Mouse (Mus musculus) kidney, adult 11 months (tissue): ENCODE measurements around the gene Man2a2.

Experiments
- DNase-seq: peaks from one replicate; pipeline ENCODE4 v3.0.0; 2022

Man2a2 gene

DNA sequence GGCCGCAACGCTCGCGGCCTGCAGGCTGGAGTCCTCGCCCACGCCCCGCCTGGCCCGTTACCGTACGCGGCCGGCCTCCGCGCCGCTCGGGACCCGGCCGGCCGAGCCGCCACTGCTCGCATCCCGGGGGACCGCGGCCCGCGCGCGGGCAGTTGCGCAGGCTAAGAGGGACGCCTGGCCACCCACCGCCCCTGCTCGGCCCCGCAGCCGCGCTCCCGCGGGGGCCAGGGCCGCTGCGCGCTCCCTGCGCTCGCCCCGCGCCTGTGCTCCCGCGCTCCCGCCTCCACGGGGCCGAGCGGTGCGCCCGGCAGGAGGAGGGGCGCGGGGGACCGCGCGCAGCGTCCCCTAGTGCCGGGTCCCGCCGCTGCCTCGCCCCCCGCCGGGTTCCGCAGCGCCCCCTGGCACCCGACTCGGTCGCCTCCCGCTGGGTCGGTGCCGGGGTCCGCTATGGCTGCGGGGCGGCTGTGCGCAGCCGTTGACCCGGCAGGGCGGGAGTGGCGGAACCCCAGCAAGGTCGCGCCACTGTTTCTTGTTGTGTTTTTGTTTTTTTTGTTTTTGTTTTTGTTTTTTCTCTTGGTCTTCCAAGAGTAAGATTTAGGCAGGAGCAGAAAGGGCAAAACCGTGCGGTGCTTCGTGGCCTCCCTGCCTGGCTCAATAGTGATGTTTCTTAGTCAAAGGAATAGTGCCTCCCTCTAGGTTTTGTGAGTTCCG is at the start of gene Man2a2:
TSS of gene Man2a2 (minus strand) at position 335 of the 711 bp plus-strand sequence.
- DNase-seq: peak; percentile 39

DNA sequence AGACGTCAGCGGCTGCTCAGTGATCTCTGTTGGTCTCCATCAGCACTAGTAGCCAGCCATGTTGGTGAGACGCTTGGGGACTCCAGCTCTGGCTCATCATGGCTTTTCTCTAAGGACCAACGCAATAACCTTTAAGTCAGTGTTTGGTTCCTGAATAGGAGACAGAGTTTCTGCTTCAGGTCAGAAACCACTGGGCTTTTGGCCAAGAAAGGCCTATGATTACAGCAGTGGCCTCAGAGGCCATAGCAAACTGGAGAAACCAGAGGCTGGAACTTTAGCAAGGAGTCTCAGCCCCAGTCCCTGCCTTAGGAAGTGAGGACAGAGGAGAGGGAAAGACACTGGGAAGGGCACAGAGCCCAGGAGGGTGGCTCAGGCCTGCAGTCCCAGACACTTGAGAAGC is 49.4 kb upstream of the Man2a2 start:
- no peak for DNase-seq

DNA sequence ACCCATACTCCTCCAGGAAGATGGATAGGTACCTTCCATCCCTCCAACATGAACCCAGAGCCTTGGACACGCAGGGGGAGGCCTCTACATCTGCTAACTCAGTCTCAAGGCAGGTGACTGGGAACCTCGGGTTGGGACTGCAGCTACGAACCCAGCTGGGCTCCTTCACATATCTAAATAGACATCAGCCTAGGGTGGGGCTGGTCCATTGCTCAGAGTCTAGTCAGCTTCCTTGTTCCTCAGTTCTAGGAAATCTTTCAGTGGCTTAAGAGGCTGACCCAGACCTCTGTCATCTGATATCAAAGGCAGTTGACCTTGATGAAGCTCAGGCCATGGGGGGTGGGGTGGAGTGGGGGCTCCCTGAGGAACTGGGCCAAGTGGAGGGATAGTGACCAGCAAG is 48.1 kb upstream of the Man2a2 start:
- DNase-seq: no peak

DNA sequence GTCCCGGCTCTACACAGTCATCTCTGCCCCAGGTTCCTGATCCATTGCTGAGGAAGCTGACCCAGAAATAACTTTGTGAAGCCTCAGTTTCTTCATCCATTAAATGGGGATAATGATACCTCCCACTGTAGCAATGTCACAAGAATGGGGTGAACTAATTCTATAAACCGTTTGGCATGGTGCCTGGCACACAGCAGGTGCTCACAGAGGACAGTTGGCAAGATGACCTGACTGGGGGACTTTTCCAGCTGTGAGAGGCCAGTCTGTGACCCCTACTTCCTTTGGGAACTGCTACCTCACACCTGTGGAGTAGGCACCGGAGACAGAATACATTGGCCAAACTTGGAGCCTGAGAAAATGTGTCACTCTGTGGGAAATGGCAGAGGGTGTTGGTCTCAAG is 46.9 kb upstream of the Man2a2 start:
- DNase-seq: no peak

DNA sequence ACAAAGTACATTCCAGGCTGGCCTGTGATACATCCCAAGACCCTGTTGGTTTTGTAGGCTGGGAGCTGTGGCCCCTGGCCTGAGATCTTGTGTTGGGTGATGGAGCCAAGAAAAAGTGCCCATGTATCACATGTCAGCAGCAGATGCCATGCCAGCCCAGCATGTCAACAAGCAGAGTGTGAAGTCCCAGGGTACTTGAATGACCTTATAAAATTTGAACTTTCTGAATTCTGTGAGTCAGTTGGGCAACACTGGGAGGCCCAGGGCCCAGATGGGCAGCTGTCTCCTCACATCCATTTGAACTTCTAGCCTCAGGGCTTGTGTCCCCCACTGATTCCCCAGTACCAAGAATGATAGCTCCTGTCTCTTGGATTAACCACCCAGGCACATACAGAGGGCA is 46.4 kb upstream of the Man2a2 start:
- DNase-seq: no peak

DNA sequence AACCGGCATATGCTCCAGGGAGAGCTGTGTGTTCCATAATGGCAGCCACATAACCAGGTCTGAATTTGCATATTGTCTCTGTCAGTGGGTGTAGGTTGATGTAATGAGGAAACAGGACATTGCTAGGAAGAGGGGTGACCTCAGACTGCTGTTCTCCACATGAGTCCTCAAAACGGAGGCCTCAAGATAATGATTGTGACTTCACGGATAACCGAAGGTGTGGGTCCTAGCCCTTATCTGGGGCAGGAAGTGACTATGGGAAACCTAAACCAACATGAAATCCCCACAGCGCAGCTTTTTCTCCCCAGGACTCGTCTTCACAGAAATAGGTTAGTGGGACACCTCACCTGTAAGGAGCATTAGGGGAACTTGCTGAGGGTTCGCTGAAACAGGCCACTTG is 45.8 kb upstream of the Man2a2 start:
- DNase-seq: no peak

DNA sequence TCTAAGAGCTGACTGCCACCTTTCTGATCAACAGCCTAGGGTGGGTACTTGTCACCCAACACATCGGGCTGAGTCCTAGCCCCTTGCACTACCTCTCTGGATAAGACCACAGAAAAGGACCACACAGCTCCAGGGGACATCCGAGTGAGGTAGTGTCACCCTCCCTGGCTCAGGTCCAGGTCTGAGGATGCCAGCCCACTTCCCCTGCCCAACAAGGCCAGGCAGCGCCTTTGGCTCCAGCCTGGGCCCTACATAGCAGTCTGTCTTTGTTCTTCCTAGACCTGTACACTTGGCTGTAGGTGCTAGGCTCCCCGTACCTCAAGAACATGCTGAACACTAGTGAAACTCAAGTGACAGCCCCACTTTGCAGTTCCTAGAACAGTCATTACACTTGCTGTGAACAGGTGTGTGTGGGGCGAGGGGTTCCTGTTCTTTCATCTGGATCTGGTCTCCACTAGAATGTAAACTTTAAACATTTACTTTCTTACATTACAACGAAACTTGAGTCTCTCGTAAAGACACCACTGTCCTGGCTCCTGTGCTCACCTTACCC is 43.2 kb upstream of the Man2a2 start:
- DNase-seq: no peak

DNA sequence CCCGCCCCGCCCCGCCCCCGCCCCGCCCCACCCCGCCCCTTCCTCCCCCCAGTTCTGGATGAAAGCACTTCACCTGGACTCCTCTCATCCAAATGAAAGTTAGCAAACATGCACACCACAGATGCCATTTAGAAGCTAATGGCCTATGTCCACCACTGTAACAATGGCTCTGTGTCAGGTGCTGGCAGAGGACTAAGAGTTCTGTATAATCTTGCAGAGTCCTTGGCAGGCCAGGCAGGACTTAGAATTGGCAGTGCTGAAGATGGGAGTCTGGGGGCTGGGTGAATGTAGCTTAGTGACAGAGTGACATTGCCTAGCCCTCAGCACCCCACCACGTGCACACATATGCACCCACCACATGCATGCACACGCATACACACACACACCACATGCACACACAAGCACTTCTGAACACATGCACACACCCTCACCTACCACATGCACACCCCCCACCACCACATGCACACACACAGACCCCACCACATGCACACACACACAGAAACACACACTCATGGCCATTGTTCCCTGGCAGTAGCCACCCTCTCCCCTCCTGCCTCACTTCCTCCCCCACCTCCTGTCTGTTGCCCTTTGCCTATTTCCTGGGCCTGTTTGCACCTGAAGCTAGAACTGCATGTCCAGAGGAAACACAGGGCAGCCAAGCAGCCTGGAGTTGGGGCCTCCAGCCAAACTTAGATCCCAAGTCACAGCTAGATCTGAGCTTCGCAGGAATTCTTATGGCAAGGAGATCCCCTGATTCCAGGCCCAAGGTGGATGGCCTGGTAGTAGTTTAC is 42.5 kb upstream of the Man2a2 start:
- DNase-seq: no peak

DNA sequence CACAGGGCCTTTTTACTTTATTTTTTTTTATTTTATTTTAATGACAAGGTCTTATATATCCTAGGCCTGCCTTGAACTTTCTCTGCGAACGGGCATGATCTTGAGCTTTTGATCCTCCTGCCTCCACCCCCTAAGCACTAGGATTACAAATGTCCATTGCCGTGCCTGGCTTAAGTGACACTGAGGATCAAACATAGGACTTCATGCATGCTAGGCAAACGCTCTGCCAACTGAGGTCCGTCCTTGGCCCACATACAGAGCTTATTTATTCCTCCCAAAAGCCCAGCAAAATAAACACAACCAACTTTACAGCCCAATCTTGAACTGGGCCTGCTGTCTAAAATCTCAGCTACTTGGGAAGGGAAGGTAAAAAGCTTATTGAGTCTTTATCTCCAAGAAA is 41.6 kb upstream of the Man2a2 start:
- no peak for DNase-seq

DNA sequence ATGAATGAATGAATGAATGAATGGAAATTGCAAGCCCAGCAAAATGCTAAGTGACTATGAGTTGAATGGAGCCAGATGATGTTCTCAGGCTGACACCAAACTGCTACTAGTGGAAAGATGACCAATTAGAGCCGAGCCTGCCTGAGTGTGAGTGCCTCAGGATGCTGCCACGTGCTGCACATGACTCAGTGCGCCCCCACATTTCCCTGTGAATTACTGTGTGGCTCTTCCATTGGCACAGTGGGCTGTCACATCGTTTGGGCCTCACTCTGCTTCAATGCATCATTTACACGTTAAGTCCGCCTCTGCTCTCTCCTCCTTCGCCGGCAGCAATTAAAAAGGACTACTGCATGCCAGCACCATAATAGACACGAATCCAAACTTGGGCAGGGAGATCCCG is 41.1 kb upstream of the Man2a2 start:
- DNase-seq: no peak

DNA sequence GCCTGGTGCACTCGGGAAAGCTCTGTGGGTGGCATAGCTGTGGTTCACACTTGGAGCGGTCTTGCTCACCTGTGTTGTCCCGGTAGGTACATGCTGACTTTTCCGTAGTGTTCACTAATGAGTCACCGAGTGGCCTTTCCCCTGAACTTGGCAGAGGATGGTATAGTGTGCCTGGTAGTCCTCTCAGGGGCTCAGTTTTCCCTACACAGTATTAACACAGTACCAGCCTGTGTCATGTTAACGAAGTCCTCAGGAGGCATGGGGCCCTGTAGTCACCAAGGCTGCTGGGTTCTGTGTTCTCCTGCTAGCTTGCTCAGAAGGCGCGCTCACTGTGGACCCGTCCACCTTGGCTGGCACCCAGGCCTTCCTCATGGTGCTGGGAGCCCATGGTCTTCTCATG is 39.2 kb upstream of the Man2a2 start:
- no peak for DNase-seq

DNA sequence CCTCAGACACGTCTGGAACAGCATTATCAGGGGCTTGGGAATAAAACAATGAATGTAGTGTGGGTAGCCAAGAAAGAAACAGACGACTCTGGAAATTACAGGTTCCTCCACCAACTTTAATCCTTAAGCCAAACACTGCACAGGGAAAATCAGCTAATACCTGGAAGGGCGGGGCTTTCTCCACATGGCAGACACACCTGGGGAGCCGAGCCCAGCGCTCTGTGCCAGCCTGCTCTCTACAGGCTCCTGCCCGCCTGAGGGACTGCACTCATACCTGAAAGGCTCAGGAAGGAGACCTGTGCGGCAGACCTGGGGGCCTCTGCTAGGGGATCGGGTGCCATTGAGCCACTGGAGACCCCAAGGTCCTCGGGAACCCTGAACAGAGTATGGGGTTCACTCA is 36.5 kb upstream of the Man2a2 start:
- no peak for DNase-seq

DNA sequence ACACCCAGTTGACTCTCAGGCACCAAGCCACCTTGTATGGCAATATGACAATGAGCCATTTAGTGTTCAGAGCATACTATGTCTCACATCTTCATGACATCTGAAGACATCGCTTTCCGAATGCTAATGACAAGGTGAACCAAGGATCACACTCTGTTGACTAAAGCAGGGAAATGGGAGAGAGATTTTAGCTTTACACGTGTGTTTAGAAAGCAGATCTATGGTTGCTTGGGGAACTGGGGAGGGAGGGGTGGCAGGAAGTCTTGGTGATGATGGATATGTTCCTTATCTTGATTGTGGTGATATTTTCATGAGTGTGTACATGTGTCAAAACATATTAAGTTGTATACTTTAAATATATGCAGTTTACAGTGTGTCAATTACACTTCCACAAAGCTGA is 35.0 kb upstream of the Man2a2 start:
- no peak for DNase-seq

DNA sequence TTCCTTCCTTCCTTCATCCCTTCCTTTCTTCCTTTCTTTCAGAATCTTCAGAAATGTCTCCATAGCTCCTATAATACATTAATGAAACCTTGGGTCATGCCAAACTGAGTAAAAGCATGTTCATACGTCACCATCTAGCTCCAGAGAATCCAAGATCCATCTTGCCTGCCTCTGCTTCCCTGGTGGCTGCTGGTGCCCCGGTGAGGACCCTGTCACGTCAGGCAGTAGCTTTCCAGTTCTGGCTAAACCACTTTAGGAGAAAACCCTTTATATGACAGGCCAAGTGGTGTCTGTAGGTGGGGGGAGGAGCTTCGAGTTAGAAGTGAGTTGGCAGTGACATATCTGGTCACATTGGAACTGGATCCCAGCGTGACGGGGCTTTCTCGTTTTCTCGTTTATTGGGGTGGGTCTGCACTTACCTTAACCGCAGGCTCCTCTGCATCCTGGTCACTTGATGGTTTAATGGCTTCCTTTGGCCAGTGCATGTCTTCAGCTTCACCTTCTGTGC is 34.1 kb upstream of the Man2a2 start, which contains the start of gene Furin:
TSS of gene Furin (minus strand) at position 249 of the 508 bp plus-strand sequence.
- no peak for DNase-seq

DNA sequence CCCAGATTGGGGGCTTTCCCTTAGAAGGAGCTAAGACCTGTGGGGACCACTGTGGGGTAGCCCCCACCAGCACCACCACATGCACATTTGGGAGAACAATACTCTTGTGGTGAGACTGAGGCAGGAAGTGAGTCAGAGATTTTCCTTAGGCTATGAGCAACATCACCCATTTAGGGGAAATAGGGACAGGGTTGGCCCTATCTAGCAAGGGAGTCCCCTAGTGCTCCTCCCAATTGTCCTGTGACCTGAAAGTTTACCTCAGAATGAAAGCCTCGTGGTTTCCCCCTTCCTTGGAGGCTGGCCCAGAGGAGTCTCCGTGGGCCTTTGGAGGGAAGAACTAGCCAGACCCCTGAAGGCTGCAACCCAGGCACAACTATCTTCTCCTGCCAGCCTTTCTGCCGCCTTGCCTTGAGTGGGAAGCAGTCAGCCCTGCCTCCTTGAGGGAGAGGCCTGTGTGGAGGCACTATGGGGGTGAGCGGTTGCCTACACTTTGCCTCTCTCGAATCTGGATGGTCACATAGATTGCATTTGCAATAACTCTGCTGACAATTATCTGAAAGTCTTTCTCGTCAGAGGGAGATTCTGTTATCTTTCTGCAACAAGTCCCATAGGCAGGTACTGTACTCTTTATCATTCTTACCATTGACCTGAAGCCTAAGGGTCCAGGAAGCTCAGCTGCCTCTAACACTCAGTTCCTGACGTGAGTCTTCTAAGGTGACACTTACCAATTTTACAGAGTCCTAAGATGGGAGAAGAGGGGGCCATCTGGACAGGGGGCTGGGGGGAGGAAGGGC is 33.1 kb upstream of the Man2a2 start:
- DNase-seq: no peak

DNA sequence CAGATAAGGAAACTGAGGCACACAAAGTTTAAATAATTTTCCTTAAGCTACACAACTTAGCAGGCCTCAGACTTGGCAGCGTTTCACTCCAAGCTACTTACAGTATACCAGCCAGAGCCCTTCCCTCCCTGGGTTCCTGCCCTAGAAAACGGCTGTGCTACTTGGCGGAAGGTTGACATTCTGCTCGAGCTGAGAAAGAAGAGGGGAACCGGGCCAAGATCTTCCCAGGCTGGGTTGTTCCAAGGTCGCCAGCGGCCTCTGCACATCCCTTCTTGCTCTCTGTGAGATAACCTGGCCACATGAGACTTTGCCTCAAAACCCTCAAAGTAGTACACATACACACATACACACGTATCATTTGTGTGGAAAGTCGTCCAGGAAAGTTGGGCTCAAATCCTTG is 32.4 kb upstream of the Man2a2 start:
- peak; percentile 77 for DNase-seq

DNA sequence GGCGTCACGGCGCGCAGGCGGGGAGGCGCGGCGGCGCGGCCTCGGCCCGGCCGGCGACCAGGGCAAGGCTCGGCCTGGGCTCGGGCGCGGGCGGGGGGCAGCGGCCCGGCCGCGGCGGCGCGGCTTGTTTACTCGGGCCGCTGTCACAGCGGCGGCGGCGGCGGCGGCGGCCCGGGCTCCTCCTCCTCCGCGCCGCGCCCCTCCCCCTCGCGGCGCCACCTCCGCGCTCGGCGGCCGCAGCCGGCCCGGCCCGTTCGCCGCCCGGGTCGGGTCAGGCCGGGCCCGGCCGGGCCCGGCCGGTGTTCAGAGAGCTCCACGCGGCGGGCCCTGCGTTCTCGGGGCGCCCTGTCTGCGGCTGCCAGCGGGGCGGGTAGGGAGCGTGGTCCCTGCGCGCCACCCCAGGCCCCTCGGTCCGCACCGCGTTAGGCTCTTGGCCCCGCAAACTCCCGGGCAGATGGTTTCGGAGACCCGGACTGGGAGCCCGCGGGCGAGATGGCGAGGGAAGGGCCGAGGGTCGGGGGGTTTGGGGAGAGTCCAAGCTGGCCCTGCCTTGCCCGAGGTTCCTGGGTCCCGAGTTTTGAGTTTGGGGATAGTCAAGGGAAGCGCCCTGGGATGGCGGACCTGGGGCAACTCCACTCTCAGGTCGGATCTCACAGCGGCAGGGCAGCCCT is 31.6 kb upstream of the Man2a2 start:
- peak; percentile 57 for DNase-seq

DNA sequence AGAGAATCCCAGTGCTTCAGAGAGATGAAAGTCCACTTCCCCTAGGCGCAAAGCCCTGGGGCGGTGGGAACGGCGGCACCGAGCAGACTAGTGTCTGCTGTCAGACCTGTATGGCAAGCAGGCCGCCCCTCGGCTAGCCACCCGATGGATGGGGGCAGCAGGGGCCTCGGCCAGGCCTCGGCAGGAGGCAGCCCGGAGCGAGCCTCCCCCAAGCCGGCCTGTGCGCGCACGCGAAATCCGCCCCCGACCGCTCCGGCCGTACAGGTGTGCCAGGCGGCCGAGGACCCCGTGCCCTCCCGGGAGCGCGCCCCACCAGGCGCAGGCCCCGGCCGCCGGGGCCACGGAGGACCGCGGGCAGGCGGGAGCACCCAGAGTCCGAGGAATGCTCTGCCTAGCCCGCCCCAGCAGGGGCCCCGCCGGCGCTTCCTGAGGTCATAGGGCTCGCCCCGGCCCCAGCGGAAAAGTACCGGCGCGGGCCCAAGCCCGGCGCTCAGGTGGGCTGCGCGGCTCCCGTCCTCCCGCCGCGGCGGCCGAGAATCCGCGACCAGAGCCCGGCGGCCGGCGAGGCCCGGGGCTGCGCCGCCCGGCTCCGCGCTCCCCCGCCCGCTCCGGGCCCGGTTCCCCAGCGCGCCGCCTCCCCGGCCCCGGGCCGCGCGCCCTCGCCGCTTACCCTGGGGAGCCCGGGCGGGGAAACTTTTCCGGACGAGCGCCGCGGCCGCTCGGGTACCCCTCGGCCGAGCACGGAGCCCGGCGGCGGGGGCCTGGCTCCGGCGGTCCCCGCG is 30.9 kb upstream of the Man2a2 start:
- peak; percentile 73 for DNase-seq

DNA sequence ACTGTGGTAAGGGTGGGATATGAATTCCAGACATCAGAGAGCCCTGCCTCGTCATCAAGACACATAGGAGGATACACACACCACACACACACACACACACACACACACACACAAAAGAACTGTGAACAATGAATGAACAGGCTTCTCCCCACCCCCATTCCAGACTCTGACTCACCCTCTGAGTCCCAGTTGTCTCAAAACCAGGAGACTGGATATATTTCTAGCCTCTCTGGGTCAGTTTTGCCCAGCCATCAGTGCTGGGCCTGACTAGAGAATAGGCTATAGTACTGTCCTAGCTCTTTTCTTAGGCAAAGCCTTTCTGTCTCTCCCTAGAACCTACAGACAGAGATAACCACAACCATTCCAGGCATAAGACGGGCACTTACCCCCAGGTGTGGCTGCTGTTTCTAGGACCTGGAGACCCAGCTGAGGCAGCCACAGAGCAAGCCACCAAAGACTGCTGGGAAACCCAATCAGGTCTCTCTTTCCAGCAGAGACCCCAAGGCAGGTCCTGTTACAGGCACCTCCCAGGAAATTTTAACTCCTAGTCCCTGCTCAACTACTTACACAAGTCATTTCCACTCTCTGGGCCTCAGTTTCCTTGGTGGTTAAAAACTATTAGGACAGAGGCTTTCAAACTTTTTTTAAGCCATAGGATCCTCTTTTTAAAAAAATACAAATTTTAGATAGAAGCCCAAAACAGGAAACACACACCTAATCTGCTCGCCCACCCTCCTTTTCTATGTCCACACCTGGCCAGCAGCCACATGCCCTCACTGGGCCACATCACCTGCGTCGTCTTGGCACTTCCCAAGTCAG is 30.1 kb upstream of the Man2a2 start:
- no peak for DNase-seq

DNA sequence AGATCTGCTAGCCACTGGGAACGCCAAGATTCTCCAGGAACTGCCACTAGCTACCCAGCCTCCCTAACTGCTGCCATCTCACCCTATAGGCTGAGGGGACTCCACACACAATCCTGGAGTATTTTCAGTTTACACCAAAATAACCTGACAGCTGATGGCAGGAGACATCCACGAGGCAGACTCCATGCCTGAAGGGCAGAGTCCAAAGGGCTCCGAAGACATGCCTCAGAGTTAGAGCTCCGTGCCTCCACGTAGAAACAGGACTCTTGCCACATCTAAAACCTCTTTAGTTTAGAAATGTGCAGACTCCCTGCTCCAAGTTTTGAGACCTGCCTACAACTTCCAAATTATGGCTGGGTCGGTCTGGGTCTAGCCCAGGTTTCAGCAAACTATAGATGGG is 29.4 kb upstream of the Man2a2 start:
- DNase-seq: peak; percentile 78

DNA sequence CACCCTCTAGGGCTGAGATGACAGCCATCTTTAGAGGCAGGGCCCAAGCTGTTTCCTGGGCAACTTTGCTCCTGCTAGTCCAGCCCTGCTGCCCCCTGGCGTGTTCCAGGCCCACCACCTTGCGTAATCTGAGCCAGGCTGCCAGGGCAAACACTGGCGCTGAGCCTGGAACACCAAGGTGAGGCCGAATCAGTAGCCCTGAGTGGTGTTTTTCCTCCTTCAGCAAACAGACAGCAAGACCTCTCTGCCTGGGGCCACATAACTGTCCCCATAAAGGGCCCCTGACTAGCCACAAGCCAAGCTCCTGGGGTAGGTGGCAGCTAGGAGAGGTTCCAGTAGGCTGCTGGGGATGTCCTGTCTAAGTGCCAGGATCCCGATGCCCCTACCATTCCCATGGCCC is 28.9 kb upstream of the Man2a2 start:
- peak; percentile 89 for DNase-seq
